Mouse (Mus musculus): ENCODE results near the gene D17H6S53E.

D17H6S53E gene

DNA sequence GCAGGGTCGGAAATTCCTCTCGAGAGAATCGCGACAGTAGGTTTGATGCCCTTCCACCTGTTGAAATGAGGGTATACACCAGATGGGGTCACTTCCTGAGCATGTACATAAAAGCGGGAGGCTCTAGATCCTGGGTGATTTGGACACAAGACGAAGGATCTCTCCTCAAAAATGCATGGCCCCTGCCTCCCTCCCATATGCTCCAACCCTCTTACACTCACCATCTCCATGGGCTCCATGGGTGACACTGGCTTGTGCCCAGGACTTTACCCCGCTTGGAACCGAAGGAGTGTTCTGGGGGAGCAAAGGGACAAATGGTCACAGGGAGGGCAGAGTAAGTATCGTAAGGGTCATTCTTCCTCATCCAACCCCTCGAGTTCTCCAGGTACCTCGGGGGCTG lies 35.2 kb downstream of the D17H6S53E start:
- DNase-seq (ENCODE audit: low read depth, low spot score) = no peak

DNA sequence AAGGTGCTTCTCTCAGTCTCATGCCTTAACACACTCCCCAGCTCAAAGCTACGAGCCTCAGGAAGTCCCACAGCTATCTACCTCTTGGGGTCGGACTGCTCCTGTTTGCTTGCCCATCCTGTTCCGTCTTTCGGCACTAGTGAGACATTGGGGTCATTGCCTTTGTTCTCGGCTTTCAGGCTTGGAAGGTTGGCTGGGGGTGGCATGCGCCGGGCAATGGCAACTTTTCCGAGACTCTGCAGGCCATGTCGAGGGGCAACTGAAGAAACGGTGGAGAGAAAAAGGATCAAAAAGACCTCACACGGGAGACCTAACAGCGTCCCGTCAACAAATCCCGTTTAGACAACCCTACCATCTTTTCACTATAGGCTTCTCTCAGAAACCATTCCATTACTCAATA lies 35.9 kb downstream of the D17H6S53E start:
- no peak for DNase-seq (ENCODE audit: low read depth, low spot score)

DNA sequence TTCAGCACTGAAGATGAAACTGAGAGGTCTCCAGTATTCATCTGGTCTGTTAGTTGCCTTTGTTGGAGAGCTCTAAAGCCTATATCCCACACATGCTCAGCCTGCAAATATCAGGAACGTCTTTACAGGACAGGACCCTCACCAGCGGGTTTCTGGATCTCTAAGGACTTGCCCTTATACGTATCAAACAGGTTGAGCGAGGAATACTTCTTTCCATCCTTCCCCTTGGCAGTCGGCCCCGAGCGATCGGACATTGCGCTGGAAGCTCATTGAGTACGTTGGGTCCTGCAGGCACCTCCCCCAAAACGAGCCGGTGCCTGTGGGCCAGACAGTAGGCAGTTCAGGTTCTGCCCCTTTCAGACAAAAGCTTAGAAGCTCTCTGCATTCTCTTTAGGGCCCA lies 36.6 kb downstream of the D17H6S53E start:
- DNase-seq (ENCODE audit: low read depth, low spot score) = no peak

DNA sequence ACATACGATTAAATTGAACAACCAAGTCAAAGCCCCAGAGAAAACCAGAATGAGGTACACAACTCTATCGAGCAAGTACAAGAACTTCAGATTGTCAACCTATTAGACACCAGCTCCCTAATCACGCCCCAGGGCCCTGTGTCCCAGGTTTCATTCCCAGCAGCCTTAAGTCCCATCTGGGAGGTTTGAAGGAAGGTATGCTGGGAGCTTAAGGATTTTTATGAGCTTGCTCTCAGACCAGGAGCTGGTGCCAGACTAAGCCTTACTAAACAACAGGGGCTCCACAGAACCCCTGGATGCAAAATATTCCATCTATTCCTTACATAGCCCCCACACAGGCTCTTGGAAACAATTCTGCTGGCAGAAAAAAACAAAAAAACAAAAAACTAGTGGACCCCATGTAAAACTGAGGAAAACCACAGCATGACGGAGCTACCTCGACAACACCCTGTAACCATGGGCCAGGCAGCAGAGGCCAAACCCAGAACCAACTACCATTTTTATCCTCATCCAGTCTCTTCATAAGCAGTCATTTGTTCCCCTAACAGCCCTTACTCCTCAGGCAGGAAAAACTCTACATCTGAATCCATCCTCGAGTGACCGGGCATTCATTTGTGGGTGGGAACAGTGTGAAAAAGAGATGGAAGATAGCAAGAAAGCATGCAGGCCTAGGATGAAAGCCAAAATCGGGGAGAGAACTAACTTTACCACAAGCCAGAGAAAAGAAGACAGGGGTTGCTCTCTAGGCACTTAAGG lies 37.3 kb downstream of the D17H6S53E start:
- DNase-seq (ENCODE audit: low read depth, low spot score) = peak; percentile 27

DNA sequence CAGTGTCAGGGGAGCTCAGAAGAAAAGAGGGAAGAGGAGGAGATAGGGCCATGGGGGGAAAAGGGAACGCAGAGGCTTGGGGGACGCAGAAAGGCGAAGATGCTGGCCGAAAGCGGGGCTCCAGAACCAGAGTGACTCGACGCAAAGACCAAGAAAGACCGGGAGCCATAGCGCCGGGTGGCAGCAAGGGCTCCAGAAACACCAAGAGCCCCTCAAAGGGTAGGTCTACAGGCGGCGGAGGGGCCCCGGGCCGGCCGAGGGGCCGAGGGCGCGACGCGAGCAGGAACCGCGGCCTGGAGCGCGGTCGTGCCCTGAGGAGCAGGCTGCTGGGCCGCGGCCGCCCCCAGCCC lies 38.0 kb downstream of the D17H6S53E start:
- peak; percentile 27 for DNase-seq (ENCODE audit: low read depth, low spot score)

DNA sequence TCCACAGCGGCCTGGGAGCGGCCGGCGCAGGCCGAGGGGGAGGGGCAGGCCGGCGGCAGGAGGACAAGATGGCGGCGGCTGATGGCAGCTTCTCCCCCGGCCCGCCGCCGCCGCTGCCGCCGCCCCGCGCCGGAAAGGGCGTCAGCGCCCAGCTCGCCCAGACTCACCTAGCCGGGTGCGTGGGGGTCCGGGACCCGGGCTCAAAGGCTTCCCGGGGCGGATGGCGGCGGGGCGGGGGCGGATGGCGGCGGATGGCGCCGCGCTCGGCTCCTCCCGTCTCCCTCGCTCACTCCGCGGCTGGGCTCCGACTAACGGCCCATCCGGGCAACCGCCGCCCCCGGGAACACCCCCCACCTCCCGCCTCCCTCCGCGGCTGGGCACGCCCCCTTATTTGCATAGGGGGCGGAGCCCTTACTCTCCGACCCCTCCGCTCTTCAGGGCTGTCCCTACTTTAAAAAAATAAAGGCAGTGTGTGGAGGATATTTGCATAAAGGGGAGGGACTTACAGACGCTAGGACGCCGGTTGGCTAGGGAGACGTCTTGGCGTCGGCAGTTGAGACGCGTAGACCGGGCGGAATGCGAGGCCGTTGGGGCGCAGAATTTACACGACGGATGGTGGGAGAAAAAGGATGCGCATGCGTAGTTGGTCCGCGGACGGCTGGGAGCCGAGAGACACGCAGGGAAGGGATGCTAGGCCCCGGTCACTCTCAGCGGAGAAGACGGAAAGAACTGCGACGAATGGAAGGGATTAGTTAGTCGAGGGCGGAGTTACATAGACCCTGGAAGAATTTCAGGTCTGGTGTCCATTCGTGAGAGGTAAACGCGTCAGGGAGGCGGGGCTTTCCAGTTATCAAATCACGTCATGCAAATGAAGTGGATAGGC lies 38.6 kb downstream of the D17H6S53E start, which contains the start of gene Prrc2a:
Gene Prrc2a, minus strand, starts transcription at position 330 of the 883 bp plus-strand sequence.
- DNase-seq (ENCODE audit: low read depth, low spot score) = peak; percentile 95

DNA sequence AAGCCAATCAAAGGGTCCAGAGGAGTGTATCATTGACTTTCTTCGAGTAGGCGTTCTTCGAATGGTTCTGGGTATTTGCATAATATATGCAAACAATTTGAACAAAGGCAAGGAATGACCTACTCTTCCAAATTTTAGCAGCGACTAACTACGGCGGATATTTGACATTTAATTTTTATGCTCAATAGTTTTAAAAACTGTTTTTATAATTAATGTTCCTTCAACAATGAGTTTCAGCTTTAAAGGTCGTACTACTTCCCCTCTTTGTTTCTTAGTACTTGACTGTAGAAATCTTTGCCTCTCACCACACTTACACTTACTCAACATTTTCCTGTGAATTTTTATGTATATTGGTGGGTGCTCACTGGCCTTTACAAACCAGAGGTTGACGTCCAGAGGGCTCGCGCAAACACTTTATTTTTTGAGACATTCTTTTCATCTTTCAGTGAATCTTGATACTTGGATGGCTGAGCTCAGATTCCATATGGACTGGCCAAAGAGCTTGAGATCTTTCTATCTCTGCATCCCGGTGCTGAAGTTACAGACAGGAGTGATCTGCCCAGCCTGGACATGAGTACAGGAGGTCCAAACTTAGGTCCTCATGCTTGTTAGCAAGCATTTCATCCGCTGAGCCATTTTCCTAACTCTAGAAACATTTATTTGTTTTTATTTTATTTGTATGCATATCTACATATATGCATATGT lies 39.4 kb downstream of the D17H6S53E start:
- no peak for DNase-seq (ENCODE audit: low read depth, low spot score)

DNA sequence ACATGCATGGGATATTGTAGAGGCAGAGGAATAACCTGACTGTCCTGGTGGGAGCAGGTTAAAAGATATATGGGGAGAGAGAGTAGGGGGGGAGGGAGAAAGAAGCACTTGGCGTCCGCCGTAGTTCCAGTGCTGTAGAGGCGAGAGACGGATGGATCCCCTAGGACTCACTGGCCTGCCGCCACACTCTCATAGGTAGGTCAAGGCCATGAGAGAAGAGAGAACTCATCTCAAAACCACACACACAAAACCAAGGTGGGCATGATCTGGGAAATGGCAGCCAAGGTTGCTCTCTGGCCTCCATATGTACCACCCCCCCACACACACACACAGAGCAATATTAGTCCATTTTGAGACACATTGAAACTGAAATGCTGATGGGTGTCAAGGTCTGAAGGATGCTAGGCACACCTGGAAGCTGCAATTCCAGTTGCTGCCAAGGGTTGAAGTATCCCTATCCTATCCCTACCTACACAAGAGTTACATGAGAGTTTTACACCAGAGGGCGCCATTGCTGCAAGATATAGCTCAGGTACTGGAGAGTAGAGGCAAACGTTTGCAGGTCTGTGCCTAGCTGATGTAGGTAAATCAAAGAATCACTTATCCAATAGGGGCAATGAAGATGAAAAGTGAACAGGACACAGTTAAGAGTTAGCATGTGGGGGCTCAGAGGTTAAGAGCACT lies 40.3 kb downstream of the D17H6S53E start:
- peak; percentile 63 for DNase-seq (ENCODE audit: low read depth, low spot score)

DNA sequence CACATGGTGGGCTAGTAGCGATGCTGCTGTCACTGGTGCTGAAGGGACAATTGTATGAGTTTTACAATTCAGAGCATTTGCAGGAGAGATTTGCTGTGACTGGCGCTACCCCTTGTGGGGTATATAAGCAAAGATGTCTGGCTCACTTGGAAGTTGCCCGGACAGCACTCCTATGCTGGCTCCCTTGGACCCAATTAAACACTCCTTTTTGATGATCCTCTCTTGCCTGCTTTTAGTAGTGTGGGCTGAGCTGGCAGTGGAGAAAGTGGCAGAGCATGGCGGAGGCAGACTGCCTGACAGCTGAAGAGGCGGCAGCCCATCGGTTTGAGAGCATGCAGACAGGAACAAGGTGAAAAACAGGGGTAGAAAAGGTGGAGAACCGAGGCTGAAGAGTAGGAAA lies 41.6 kb downstream of the D17H6S53E start:
- no peak for DNase-seq (ENCODE audit: low read depth, low spot score)

DNA sequence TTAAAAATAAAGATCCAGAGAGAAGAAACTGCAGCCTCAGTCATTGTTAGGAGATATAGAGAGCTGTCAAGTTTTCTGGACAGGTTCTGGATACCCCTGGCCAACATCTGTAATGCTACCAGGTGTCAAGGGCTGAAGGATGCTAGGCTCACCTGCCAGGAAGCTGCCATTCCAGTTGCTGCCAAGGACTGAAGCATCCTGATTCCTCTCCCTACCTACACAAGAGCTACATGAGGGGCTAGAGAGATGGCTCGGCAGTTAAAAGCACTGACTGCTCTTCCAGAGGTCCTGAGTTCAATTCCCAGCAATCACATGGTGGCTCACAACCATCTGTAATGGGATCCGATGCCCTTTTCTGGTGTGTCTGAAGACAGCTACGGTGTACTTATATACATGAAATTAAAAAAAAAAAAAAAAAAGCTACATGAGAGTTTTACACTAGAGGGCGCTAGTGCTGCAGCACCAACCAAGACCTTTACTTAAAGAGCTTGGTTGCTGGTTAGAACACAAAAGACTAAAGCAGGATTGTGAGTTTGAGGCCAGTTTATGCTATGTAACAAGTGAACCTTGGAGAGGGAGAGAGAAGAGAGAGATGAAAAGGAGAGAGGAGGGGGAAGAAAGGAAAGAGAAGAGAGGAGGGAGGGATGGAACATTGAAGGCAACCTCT lies 42.5 kb downstream of the D17H6S53E start:
- DNase-seq (ENCODE audit: low read depth, low spot score) = peak; percentile 48

DNA sequence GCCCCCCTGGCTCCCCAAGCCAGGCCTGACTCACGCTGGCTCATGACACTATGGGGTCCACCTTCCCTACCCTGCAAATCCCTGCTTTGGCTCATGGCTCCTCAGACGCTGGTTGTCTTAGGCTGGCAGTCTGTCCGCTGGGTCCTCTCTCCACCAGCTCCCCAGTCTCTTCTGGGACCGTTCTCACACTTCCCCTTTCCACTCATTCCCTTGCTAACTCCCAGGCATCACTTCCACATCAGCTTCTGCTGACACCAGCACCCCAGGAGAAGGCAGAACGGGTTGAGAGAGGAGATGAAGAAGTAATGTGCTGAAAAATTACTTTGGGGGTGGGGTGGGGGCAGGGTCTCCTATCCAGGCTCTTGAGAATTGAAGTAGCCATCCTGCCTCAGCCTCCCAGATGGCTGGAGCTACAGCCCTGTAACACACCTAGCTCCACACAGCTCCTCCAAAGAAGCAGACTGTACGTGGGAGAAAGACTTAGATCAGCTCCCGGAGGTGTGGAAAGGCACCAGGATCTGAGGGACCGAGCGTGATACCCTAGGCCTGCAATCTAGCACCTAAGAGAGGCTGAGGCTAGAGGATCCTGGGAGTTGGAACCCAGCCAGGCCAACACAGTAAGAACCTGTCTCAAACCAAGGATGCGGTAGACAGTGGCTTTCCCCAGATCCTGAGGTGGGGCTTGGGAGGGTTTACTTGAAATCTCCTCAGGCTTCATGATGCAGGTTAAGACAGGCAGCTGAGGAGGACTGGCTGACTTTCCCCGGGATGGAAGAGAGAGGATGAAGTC lies 46.5 kb downstream of the D17H6S53E start:
- DNase-seq (ENCODE audit: low read depth, low spot score) = no peak

DNA sequence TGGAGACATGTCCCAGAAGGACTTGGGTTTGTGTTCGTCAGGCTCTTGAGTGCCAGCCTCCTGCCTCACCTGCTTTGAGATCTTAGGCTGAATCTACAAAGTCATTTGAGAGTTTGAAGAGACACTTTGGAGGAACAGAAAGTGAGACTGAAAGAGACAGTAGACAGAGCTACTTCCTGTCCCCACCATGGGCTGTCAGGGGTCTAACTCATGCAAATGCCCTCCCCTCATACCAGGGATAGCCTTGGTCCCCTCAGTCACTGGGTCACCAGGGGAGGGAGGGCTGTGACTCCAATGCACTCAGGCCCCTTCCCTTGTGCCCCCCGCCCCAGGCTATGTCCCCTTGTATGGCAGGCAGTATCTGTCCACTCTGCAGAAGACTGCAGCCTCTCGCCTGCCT lies 47.2 kb downstream of the D17H6S53E start:
- no peak for DNase-seq (ENCODE audit: low read depth, low spot score)

DNA sequence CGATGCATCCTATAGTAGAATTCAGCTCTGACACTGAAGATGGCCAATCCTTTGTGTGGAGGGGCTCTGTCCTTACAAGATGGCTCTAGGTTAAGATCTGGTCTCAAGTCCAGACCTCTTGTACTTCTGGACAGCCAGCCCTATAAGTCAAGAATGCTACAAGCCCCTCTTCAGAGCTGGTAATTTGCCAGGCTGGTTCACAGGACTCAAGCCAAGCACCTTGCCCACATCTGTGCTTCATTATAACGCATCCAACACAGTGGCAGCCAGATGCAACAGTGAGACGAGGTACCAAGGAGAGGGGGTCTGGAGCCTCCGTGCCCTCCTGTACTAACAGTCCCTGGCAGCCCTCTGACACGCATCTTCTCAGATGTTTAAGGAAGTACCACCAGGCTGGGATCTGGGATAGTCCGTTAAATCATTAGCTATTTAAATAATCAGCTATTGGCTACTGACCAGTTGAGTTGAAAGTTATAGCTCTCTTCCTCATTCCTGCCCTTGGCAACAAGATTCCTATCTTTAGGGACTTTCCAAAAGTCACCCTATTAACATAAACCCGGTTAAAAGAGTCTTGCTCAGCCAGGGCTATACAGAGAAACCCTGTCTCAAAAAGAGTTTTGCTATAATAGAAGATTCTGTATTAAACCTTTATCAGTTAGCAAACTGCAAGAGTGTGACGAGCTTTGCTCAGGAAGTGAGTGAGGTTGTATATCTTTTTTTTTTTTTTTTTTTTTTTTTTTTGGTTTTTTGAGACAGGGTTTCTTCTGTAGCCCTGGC lies 48.2 kb downstream of the D17H6S53E start:
- no peak for DNase-seq (ENCODE audit: low read depth, low spot score)

DNA sequence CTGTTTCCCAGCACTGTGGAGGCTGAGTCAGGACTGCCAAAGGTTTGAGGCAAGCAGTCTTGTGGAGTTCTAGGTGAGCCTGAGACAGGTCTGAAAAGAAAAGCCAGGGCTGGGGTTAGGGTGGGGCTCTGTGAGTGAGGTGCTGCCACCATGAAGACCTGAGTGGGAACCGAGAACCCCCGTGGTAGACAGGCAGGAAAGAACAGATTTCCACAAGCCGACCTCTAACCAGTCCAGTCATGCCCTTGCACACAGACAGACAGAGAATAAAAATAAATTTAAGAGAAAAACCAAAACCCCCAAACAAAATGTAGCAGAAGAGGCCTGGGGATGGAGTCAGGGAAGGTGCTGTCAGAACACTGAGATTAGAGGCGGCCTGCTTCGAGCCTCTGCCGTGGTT lies 49.2 kb downstream of the D17H6S53E start:
- DNase-seq (ENCODE audit: low read depth, low spot score) = no peak

DNA sequence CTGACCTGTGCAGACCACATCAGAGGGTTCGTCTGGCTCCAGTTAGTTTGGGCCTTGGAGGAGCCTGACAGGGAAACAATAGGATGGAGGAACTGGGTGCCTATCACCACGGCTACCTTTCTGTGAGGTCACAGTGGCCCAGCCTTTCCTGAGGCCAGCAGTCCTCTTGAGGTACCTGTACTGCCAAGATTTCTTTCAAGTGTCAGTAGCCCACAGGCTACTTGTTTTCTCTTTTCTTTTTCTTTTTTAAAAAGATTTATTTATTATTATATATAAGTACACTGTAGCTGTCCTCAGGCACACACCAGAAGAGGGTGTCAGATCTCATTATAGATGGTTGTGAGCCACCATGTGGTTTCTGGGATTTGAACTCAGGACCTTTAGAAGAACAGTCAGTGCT lies 49.8 kb downstream of the D17H6S53E start, which contains the start of gene Aif1:
Gene Aif1, minus strand, starts transcription at position 101 of the 400 bp plus-strand sequence.
- no peak for DNase-seq (ENCODE audit: low read depth, low spot score)

Measured in c-Kit-negative CD71-positive TER-119-positive erythroid progenitor cells, embryonic 14.5 days (primary cell).